Mouse (Mus musculus): ENCODE data around the gene Dnah1.

DNA sequence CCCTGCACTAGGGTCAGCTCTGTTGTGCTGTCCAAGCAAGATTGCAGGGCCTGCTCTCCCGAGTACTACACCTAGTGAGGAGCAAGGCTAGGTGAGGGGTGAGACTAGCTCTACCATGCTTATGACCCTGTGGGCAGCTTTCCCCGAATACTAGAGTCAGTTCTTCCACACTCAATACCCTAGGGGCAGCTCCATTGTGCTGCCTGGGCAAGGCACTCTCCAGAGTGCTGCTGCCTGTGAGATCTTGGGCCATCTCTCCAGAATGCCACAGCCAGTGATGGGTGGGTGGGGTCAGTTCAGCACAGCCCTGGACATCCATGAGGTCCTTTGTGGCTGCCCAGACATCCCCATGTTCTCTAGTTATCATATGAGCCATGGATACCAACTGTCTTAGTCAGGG lies 6.0 kb upstream of the Dnah1 start:
- TF ChIP-seq CTCF (IDR thresholded peaks at IDR 0.05; ENCODE audit: borderline replicate concordance, extremely low read depth, insufficient read depth, insufficient read length) = no peak
- no peak for TF ChIP-seq POLR2A (IDR thresholded peaks at IDR 0.05; ENCODE audit: borderline replicate concordance, extremely low read depth, insufficient read depth, insufficient read length, poor library complexity, severe bottlenecking)
